Mouse (Mus musculus) retina, postnatal 1 day (tissue): ENCODE measurements at regions not wholly inside any gene's neighbourhood (a gene's known extent, or its start where the extent isn't known, plus 50 kb on each side); places are given as distances from the start of the nearest gene placed in this dataset.

ENCODE experiments used
- DNase-seq: peaks from one replicate; pipeline ENCODE4 v3.0.0-alpha.2; 2012

GRCm38 (mm10) chr8:126162748-126163371, 135.5 kb upstream of the Slc35f3 start:
- DNase-seq, result no peak

- no peak for DNase-seq
These were observed 134.4 kb upstream of the Slc35f3 start for GRCm38 (mm10) chr8:126163954-126164353.

GRCm38 (mm10) chr8:126165486-126166095, 132.8 kb upstream of the Slc35f3 start:
- peak; percentile 42 for DNase-seq

DNA sequence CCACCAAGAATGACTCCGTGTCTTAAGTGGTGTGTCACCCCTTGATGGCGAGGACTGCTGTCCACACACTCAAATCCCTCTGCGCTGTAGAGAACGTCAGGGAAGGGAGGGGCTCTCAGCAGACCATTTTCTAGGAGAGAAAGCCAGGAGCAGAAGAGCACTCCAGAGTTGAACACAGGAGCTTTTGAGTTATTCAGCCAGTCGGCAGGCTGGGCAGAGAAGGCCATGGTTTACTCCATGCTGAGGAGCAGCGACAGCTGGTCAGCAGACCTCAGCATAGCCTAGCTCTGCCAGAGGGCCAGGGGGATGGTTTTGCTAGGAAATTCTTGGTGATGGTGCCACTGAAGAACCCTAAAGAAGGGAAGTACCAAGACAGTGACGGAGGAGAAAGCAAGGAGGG, 132.0 kb upstream of the Slc35f3 start:
- DNase-seq, result no peak

DNA sequence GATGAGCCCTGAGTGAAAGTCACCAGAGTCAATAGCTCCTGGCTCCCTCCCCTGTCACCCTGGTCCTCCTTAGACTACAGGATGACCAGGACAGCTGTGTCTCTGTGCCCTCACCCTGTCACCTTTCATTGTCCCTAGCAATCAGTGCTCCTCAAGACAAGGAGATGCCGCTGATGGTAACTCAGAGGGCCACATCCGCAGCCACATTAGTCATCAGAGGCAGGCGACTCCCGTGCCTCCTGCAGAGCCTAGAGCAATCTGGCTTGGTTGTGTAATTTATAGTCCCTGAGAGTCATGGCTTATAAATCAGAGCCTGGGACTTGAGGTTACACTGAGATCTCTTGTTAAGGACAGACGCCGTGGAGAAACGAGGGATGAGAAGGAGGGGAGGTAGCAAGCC, 123.9 kb upstream of the Slc35f3 start:
- no peak for DNase-seq

- no peak for DNase-seq
These were observed 122.1 kb upstream of the Slc35f3 start for GRCm38 (mm10) chr8:126176305-126176704.

- DNase-seq, result no peak
These were observed 120.5 kb upstream of the Slc35f3 start for GRCm38 (mm10) chr8:126177855-126178254.

DNA sequence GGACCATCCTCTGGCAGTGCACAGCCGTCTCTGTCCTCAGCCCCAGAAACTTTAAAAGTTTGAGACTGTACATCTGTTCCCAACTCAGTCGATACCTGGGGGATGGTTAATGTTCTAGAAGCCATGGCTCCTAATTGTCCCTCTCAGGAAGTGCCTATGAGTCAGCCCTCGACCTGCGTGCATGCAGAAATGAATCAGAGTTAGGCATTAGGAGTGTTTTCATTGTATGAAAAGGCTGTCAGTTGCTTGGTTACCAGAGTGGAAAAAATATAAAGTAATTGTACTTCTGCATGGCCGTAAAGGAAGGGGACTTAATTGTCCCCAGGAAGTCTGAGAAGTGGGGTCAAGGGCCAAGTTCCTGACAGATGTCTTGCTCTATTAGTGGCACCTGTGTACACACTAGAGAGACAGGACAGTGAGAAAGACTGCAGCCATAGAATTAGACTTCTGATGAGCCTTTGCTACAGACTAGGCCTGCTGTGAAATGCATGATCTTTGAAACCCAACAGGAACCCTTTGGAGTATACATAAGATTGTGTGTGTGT, 109.5 kb upstream of the Slc35f3 start:
- peak; percentile 15 for DNase-seq

GRCm38 (mm10) chr8:126195616-126196015, 102.7 kb upstream of the Slc35f3 start:
- DNase-seq, result no peak

GRCm38 (mm10) chr8:126210561-126210960, 87.8 kb upstream of the Slc35f3 start:
- no peak for DNase-seq

- no peak for DNase-seq
These were observed 85.6 kb upstream of the Slc35f3 start for GRCm38 (mm10) chr8:126212802-126213201.

DNA sequence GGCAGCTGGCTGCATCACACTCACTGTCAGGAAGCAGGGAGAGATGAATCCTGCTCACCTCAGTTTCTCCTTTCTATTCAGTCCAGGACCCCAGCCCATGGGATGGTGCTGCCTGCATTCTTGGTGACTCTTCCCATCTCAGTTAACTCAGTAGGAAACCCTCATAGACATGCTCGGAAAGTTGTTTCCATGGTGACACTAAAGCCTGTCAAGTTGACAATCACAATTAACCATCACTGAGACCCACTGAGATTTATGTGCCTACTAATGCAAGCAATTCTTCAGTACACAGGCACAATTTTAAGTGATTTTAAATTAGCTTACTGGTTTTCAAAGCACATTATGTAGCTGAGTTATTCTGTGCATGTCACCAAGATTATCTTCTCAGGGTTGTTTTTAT, 83.8 kb upstream of the Slc35f3 start:
- DNase-seq, result no peak

GRCm38 (mm10) chr8:126216391-126216790, 82.0 kb upstream of the Slc35f3 start:
- no peak for DNase-seq

DNA sequence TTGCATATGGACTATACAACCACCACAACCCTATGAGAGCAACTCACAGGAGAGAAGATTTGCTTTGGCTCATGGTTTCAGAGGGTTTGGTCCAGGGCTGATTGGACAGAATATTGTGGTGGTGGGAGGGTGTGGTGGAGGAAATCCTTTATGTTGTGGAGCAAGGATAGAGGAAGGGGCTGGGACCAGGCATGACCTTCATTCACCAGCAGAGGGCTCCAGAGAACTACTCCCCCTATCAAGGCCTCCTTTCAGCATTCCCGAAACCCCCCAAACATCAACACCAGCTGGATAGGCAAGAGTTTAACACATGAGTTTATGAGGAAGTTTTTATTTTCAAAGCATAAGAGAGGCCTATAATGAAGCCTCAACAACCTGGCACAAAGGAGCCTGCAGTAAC, 76.7 kb upstream of the Slc35f3 start:
- peak; percentile 56 for DNase-seq

DNA sequence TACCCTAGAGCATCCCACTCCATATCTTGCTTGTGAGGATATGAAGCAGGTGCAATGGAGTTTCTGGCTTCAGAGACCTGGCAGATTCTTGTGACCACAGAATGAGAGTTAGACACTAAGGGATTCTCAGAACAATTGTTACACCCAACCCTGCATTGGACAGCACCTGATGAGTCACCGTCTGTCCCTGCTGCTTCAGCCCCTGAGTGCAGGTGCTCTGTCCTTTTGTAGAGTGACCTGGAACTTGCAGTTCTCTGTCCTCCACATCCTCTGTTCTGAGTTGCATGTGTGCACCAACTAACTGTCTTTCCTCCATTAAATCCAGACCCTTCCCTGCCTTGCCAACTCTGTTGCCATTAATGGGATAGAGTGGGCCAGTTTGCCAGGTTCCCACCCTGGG, 66.6 kb upstream of the Slc35f3 start:
- no peak for DNase-seq

- no peak for DNase-seq
These were observed 65.8 kb upstream of the Slc35f3 start for GRCm38 (mm10) chr8:126232521-126232920.

DNA sequence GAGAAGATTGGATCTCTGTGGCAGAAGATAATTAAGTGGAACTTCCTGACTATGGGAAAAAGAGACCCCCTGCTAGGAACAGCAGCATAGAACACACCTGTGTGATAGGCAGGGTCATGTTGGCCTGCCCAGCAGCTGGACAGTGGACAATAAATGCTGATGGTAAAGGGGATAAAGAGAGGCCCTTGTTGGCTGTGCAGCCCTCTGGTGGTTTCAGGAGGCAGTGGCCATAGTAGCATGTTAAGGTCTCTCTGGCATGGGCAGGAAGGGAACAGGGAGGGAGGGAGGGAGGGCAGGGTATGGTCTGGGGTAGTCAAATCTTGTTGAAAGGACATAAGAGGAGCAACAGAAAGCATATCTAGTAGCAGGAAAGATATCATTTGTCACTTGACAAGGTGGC, 58.7 kb upstream of the Slc35f3 start:
- no peak for DNase-seq

DNA sequence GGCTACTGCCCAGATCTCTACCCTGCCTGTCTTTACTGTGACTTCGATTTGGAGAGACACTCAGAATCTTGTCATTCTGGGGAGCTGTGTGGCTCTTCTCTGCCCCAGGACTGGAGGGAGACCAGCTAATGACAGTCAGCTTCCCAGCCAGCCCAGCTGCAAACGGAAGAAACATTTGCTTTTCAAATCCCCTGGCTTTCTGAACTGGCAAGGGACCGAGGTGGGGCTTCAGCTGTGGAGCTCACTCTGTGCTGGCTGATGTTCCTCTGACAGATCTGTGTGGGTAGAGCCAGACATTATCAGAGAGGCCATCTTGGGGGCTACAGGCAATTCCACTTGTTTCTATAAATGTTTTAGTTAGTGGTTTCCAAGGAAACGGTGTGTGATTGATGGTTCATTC, 54.0 kb upstream of the Slc35f3 start:
- DNase-seq, result no peak
